Mouse (Mus musculus): ENCODE results near the gene Slc35e1. TPM values are rescaled to one million over a fixed set of nuclear protein-coding genes. Genes with fewer than 3 reads are reported as not detected.
A peak's percentile ranks its signal among the peaks of the same experiment; 100 is the strongest.

Slc35e1 gene
- polyA plus RNA-seq, 1 experiment from 2014 or later: 9.1 TPM

- peaks cover 23% of the 10 kb centered on the region for H3K4me1 ChIP-seq (replicated peaks)
- 98% methylated on average over 2 of the region's 2 CpGs for WGBS
- H3K9me3 ChIP-seq: no peaks in the 10 kb centered on the region
- no peak for ATAC-seq (ENCODE audit: low FRiP score)
- peaks cover 32% of the 10 kb centered on the region for H3K36me3 ChIP-seq
- H3K27me3 ChIP-seq: no peaks in the 10 kb centered on the region
- no peak overlapping the region for H3K4me2 ChIP-seq
- H3K9ac ChIP-seq: no peak overlapping the region
- H3K27ac ChIP-seq: no peak overlapping the region
- H3K4me3 ChIP-seq: no peak overlapping the region
Measured at GRCm38 (mm10) chr8:72499521-72500284, 7.3 kb upstream of the Slc35e1 start.

GRCm38 (mm10) chr8:72498527-72498926, 6.1 kb upstream of the Slc35e1 start:
- WGBS: 92% methylated on average over 4 of the region's 4 CpGs
- H3K27me3 ChIP-seq: no peaks in the 10 kb centered on the region
- H3K9ac ChIP-seq: no peak overlapping the region
- no peak for ATAC-seq (ENCODE audit: low FRiP score)
- no peak overlapping the region for H3K4me2 ChIP-seq
- H3K36me3 ChIP-seq: peaks cover 34% of the 10 kb centered on the region
- peaks cover 24% of the 10 kb centered on the region for H3K4me1 ChIP-seq (replicated peaks)
- H3K27ac ChIP-seq: no peak overlapping the region
- H3K4me3 ChIP-seq: no peak overlapping the region
- H3K9me3 ChIP-seq: no peaks in the 10 kb centered on the region

- WGBS: 93% methylated on average over 1 of the region's 1 CpGs
- Histone ChIP-seq H3K4me2 (no peak overlapping the region), H3K4me1 (replicated peaks) (peaks cover 24% of the 10 kb centered on the region), H3K27ac (no peak overlapping the region), H3K9ac (no peak overlapping the region), H3K9me3 (no peaks in the 10 kb centered on the region), H3K4me3 (no peak overlapping the region), H3K27me3 (no peaks in the 10 kb centered on the region), H3K36me3 (peaks cover 34% of the 10 kb centered on the region)
- no peak for ATAC-seq (ENCODE audit: low FRiP score)
Measured at GRCm38 (mm10) chr8:72497911-72498310, 5.5 kb upstream of the Slc35e1 start.

- H3K9ac ChIP-seq: no peak overlapping the region; the same call in 1 of the 2 replicates
- no peak overlapping the region for H3K4me2 ChIP-seq
- peaks cover 31% of the 10 kb centered on the region for H3K4me1 ChIP-seq (replicated peaks)
- no peak for ATAC-seq (ENCODE audit: low FRiP score)
- H3K36me3 ChIP-seq: peaks cover 30% of the 10 kb centered on the region
- WGBS: 93% methylated on average over 19 of the region's 19 CpGs
- no peaks in the 10 kb centered on the region for H3K27me3 ChIP-seq
- no peak overlapping the region for H3K27ac ChIP-seq
- H3K9me3 ChIP-seq: no peaks in the 10 kb centered on the region
- H3K4me3 ChIP-seq: no peak overlapping the region
Measured at GRCm38 (mm10) chr8:72496217-72496616, 3.8 kb upstream of the Slc35e1 start.

- Histone ChIP-seq H3K4me2 (no peak overlapping the region), H3K4me3 (no peak overlapping the region), H3K36me3 (peaks cover 30% of the 10 kb centered on the region), H3K27ac (no peak overlapping the region), H3K27me3 (no peaks in the 10 kb centered on the region), H3K9me3 (no peaks in the 10 kb centered on the region), H3K9ac (no peak overlapping the region), H3K4me1 (replicated peaks) (peaks cover 38% of the 10 kb centered on the region)
- ATAC-seq (ENCODE audit: low FRiP score): no peak
- 86% methylated on average over 23 of the region's 23 CpGs for WGBS
Measured at GRCm38 (mm10) chr8:72495411-72496111, 3.1 kb upstream of the Slc35e1 start.

- Histone ChIP-seq H3K36me3 (peaks cover 43% of the 10 kb centered on the region), H3K9ac (peak overlapping the region; percentile 80), H3K27ac (peak overlapping the region; percentile 78), H3K4me1 (replicated peaks) (peaks cover 45% of the 10 kb centered on the region), H3K4me2 (peak overlapping the region; percentile 72), H3K27me3 (no peaks in the 10 kb centered on the region), H3K4me3 (peak overlapping the region; percentile 90), H3K9me3 (no peaks in the 10 kb centered on the region)
- 15% methylated on average over 8 of the region's 8 CpGs for WGBS
- no peak for ATAC-seq (ENCODE audit: low FRiP score)
Measured at GRCm38 (mm10) chr8:72493381-72493780, 967 bp upstream of the Slc35e1 start.

GRCm38 (mm10) chr8:72492622-72493081, 238 bp upstream of the Slc35e1 start:
- no peaks in the 10 kb centered on the region for H3K9me3 ChIP-seq
- peak; percentile 96 for ATAC-seq (ENCODE audit: low FRiP score)
- under 1% methylated on average over 56 of the region's 56 CpGs for WGBS

GRCm38 (mm10) chr8:72491017-72491416, 1.4 kb downstream of the Slc35e1 start:
- H3K9ac ChIP-seq: peak overlapping the region; percentile 89; the same call in 1 of the 2 replicates
- peak overlapping the region; percentile 97 for H3K4me2 ChIP-seq
- H3K27me3 ChIP-seq: no peaks in the 10 kb centered on the region
- 84% methylated on average over 2 of the region's 2 CpGs for WGBS
- H3K27ac ChIP-seq: no peak overlapping the region
- ATAC-seq (ENCODE audit: low FRiP score): no peak
- H3K9me3 ChIP-seq: no peaks in the 10 kb centered on the region
- peaks cover 45% of the 10 kb centered on the region for H3K4me1 ChIP-seq (replicated peaks)
- peak overlapping the region; percentile 90 for H3K4me3 ChIP-seq
- peaks cover 46% of the 10 kb centered on the region for H3K36me3 ChIP-seq

More at GRCm38 (mm10) chr8:72492622-72493081, 238 bp upstream of the Slc35e1 start:
- Histone ChIP-seq H3K4me3 (peak overlapping the region; percentile 90), H3K36me3 (peaks cover 50% of the 10 kb centered on the region), H3K27ac (peak overlapping the region; percentile 84), H3K4me2 (peak overlapping the region; percentile 97), H3K9ac (peak overlapping the region; percentile 89), H3K4me1 (replicated peaks) (peaks cover 45% of the 10 kb centered on the region), H3K27me3 (no peaks in the 10 kb centered on the region)

- Histone ChIP-seq H3K4me2 (no peak overlapping the region), H3K36me3 (peaks cover 58% of the 10 kb centered on the region), H3K9me3 (no peaks in the 10 kb centered on the region), H3K4me1 (replicated peaks) (peaks cover 21% of the 10 kb centered on the region), H3K9ac (no peak overlapping the region), H3K4me3 (no peak overlapping the region), H3K27ac (no peak overlapping the region), H3K27me3 (no peaks in the 10 kb centered on the region)
- ATAC-seq (ENCODE audit: low FRiP score): no peak
Measured at GRCm38 (mm10) chr8:72487014-72487413, 5.4 kb downstream of the Slc35e1 start.

- Histone ChIP-seq H3K36me3 (peaks cover 66% of the 10 kb centered on the region), H3K4me1 (replicated peaks) (peaks cover 8% of the 10 kb centered on the region; the same call in 1 of the 2 replicates), H3K4me3 (no peak overlapping the region), H3K27me3 (no peaks in the 10 kb centered on the region), H3K9ac (no peak overlapping the region), H3K27ac (no peak overlapping the region), H3K9me3 (no peaks in the 10 kb centered on the region), H3K4me2 (no peak overlapping the region)
- no peak for ATAC-seq (ENCODE audit: low FRiP score)
- WGBS: 90% methylated on average over 6 of the region's 6 CpGs
Measured at GRCm38 (mm10) chr8:72485456-72486199, 6.8 kb downstream of the Slc35e1 start.

- H3K9ac ChIP-seq: peak within 1 kb of the TSS; percentile 93
- peak; percentile 97 for ATAC-seq (ENCODE audit: low FRiP score)
- peak within 1 kb of the TSS; percentile 100 for H3K4me2 ChIP-seq
- peaks cover 26% of the 10 kb centered on the region for H3K4me1 ChIP-seq (replicated peaks)
- WGBS: under 1% methylated on average over 80 of the region's 80 CpGs
- peak within 1 kb of the TSS; percentile 90 for H3K4me3 ChIP-seq
- peaks cover 32% of the 10 kb centered on the region for H3K36me3 ChIP-seq
- H3K27me3 ChIP-seq: no peaks in the 10 kb centered on the region
- H3K27ac ChIP-seq: peak within 1 kb of the TSS; percentile 88
- no peaks in the 10 kb centered on the region for H3K9me3 ChIP-seq
Measured at GRCm38 (mm10) chr8:72474826-72475546, 17.4 kb downstream of the Slc35e1 start, which contains the start of gene Cherp. Gene Cherp, minus strand, starts transcription at chr8:72475226.

All from hindbrain, embryonic 13.5 days (tissue).